Mouse (Mus musculus): ENCODE data around the gene Magi1. TPM values are rescaled to one million over a fixed set of nuclear protein-coding genes. Genes with fewer than 3 reads are reported as not detected.

Gene Magi1
- polyA plus RNA-seq, 1 experiment from 2014 or later: 17.1 TPM

DNA sequence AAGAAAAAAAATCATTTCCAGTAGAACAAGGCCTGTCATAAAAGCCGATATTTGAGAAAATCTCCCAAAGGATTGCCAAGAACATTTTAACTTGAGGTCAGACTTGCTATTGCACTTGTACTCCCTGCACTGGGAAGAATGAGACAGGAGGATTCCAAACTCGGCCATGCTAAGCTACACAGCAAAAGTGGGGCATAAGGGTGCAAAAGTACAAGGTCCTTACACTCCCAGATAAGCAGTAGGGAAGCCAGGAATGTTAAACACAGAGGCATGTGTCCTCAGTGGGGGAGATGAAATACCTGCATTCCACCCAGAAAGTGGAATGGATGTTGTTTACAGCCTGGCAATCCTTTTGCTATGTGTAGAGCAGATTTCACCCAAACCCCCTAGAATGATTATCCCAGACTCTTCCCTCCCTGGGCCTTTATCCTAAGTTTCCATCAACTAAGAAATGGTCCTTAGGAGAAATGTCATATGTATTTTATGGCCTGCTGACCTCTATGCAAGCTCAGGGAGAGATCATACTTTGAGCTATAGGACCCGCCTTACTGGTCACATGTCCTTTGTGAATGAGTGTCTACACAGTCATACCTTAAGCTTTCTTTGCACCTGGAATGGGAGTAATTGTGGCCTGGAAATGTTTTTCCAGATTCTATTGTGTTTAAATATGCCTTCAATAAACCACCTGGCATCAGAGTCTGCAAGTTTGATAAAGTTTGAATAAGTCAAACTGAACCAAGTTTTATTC is 128.7 kb downstream of the Magi1 start:
- no peak overlapping the region for H3K4me2 ChIP-seq
- WGBS: 80% methylated on average over 3 of the region's 3 CpGs
- H3K4me1 ChIP-seq (replicated peaks): peaks cover 46% of the 10 kb centered on the region
- no peaks in the 10 kb centered on the region for H3K27me3 ChIP-seq
- H3K36me3 ChIP-seq: no peaks in the 10 kb centered on the region
- H3K9me3 ChIP-seq: no peaks in the 10 kb centered on the region
- no peak overlapping the region for H3K27ac ChIP-seq
- H3K9ac ChIP-seq (replicated peaks): no peak overlapping the region
- no peak overlapping the region for H3K4me3 ChIP-seq (replicated peaks)
- ATAC-seq (ENCODE audit: insufficient number of reproducible peaks, insufficient read depth, low FRiP score, low TSS enrichment, low read depth): no peak

DNA sequence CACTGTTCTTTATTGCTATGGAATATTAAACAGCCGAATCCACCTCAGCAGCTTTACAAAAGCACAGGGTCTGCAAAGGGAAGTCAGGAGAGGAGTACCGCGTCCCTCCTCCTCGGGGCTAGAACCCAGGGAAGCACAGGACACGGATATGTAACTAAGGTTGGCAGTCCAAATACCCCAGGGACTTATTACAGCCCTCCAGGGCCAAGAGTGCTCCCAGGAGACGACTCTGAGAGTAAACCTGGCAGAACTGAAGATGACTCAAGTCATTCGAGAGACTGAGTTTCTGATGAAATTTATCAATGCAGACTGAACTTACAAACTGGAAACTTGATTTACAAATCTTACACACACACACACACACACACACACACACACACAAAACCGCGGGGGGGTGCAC is 130.8 kb downstream of the Magi1 start:
- ATAC-seq (ENCODE audit: insufficient number of reproducible peaks, insufficient read depth, low FRiP score, low TSS enrichment, low read depth): no peak
- H3K36me3 ChIP-seq: no peaks in the 10 kb centered on the region
- 81% methylated on average over 9 of the region's 9 CpGs for WGBS
- H3K27ac ChIP-seq: no peak overlapping the region
- peaks cover 63% of the 10 kb centered on the region for H3K4me1 ChIP-seq (replicated peaks)
- no peaks in the 10 kb centered on the region for H3K27me3 ChIP-seq
- no peak overlapping the region for H3K9ac ChIP-seq (replicated peaks)
- no peaks in the 10 kb centered on the region for H3K9me3 ChIP-seq
- no peak overlapping the region for H3K4me2 ChIP-seq
- H3K4me3 ChIP-seq (replicated peaks): no peak overlapping the region

DNA sequence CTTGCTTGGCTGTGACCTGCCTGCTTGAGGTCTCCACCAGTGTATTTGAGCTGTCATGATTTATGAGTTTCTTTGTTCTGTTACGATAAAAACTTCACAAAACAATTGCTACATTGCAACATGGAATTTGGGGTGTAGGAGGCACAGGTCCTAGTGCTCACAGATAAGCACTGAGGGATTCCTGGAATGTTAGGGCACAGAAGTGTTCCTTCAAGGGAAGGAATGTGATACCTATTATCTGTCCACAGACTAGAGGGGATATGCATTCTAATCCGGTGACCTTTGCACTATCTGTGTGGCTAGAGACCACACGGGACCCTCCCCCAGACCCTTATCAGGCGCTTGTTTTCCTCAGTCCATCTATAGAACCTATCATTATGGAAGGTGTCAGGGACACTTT is 132.8 kb downstream of the Magi1 start:
- Histone ChIP-seq H3K27me3 (no peaks in the 10 kb centered on the region), H3K4me1 (replicated peaks) (peaks cover 62% of the 10 kb centered on the region), H3K9me3 (no peaks in the 10 kb centered on the region), H3K4me2 (no peak overlapping the region), H3K27ac (no peak overlapping the region), H3K4me3 (replicated peaks) (no peak overlapping the region), H3K36me3 (no peaks in the 10 kb centered on the region), H3K9ac (replicated peaks) (no peak overlapping the region)
- WGBS: 54% methylated on average over 4 of the region's 4 CpGs
- no peak for ATAC-seq (ENCODE audit: insufficient number of reproducible peaks, insufficient read depth, low FRiP score, low TSS enrichment, low read depth)

DNA sequence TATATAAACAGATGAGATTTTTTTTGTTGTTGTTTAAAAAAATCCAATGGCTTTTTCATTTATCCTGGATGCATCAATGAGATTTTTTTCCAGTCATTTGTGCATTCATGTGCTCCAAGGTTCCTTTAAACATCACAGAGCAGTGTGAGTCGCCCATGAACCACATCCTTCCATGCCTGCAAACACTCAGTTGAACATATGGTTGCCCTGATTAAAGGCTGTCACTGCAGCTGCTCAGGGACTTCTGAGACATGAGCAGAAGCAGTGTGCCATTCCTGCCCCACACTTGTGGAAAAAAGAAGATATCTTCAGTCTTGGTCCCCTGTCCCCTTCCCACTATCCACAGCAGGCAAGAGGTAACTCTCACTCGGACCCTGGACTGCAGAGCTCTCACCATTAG is 133.9 kb downstream of the Magi1 start:
- no peak overlapping the region for H3K4me2 ChIP-seq
- WGBS: 35% methylated on average over 2 of the region's 2 CpGs

DNA sequence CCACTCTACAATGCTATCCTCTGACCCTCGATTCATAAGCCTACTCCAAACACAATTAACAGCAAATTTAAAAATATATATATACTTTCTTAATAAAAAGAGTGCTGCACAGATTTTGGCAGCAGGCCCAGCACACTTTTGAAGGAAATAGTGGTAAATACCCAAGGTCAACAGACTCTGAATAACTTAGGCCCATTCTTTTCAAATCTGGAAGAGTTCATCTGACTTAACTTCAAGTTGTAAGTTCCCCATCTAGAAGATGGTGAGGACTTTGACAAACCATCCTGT is 137.6 kb downstream of the Magi1 start:
- Histone ChIP-seq H3K4me2 (no peak overlapping the region), H3K9me3 (no peaks in the 10 kb centered on the region), H3K4me3 (replicated peaks) (no peak overlapping the region), H3K27ac (no peak overlapping the region), H3K9ac (replicated peaks) (no peak overlapping the region), H3K27me3 (no peaks in the 10 kb centered on the region), H3K4me1 (replicated peaks) (peaks cover 60% of the 10 kb centered on the region), H3K36me3 (no peaks in the 10 kb centered on the region)
- no peak for ATAC-seq (ENCODE audit: insufficient number of reproducible peaks, insufficient read depth, low FRiP score, low TSS enrichment, low read depth)
- 67% methylated on average over 1 of the region's 1 CpGs for WGBS

More for the DNA sequence above, 133.9 kb downstream of the Magi1 start:
- Histone ChIP-seq H3K4me3 (replicated peaks) (no peak overlapping the region), H3K36me3 (no peaks in the 10 kb centered on the region), H3K27ac (no peak overlapping the region), H3K27me3 (no peaks in the 10 kb centered on the region), H3K4me1 (replicated peaks) (peaks cover 59% of the 10 kb centered on the region), H3K9ac (replicated peaks) (no peak overlapping the region), H3K9me3 (no peaks in the 10 kb centered on the region)
- ATAC-seq (ENCODE audit: insufficient number of reproducible peaks, insufficient read depth, low FRiP score, low TSS enrichment, low read depth): no peak

DNA sequence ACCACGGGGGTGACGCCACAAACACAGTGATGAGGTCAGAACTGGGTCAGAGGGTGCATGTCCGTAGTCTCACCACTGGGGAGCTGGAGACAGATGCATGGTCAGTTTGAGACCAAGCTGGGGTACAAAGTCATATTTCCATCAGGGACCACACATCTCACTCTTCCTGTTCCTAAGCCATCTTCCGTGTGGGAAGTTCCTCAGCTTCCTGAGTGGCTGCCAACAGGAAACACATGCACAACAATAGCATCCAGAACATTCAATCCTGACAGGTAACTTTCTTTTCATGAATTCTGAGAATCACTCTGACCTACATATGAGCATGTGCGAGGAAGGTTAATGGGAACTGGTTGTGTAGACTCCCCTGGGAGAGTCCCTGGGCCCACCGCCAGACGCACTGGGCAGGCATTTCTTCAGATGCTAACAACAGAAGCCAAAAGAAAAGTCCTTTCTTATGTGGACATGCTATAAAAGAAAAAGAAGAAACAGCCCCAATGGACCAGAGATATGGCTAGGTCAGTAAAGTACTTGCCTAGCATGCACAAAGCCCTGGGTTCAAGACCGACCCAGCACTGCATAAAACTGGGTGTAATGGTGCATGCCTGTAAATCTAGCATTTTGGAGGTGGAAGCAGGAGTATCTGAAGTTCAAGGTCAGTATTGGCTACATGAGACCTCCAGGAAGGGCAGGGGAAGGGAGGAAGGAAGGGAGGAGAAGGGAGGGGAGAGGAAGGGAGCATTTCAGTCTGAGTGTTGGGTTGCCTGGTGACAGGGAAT is 138.1 kb downstream of the Magi1 start:
- peaks cover 56% of the 10 kb centered on the region for H3K4me1 ChIP-seq (replicated peaks)
- H3K27ac ChIP-seq: no peak overlapping the region
- H3K36me3 ChIP-seq: no peaks in the 10 kb centered on the region
- 83% methylated on average over 8 of the region's 8 CpGs for WGBS
- no peak overlapping the region for H3K4me3 ChIP-seq (replicated peaks)
- no peak for ATAC-seq (ENCODE audit: insufficient number of reproducible peaks, insufficient read depth, low FRiP score, low TSS enrichment, low read depth)
- H3K9ac ChIP-seq (replicated peaks): no peak overlapping the region
- no peak overlapping the region for H3K4me2 ChIP-seq
- H3K27me3 ChIP-seq: no peaks in the 10 kb centered on the region
- no peaks in the 10 kb centered on the region for H3K9me3 ChIP-seq

DNA sequence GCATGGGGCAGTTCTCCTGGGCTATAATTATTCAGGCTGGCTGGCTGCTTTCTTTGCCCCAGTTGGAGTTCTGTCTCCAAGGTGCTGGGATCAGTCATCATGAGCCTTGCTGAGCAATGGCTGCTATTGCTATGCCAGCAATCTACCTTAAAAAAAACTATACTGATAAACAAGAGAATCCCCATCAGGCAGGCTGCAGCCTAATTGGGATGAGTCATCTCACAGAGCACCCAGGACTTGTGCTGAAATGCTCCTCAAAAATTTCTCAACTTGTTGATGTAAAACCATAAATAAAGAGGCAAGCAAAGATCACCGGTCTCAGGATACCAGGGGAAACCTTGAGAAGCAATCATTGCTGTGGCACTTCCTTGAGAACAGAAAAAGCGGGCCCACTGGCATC is 141.2 kb downstream of the Magi1 start:
- Histone ChIP-seq H3K9me3 (no peaks in the 10 kb centered on the region), H3K27ac (no peak overlapping the region), H3K9ac (replicated peaks) (no peak overlapping the region), H3K4me3 (replicated peaks) (no peak overlapping the region), H3K4me1 (replicated peaks) (peaks cover 37% of the 10 kb centered on the region), H3K36me3 (no peaks in the 10 kb centered on the region), H3K4me2 (no peak overlapping the region), H3K27me3 (no peaks in the 10 kb centered on the region)
- ATAC-seq (ENCODE audit: insufficient number of reproducible peaks, insufficient read depth, low FRiP score, low TSS enrichment, low read depth): no peak
- 91% methylated on average over 2 of the region's 2 CpGs for WGBS

DNA sequence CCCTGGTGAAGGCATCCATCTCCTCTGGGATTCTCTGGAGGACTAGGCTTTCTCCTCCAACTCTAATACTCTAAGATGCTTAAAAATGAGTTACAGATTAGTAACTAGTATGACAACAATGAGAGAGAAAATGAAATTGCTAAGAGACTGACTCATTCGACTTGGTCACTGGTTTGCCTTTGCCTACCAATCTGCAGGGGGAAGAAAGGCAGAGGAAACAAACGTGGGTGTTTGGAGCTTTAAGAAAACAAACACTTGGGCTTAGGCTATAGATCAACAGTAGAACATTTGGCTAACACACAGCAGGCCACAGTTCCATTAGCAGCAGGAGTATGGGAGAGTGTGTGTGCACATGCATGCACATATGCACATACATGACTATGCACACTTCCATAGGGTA is 142.2 kb downstream of the Magi1 start:
- WGBS: 64% methylated on average over 2 of the region's 2 CpGs
- no peak overlapping the region for H3K4me2 ChIP-seq
- no peak overlapping the region for H3K27ac ChIP-seq
- peaks cover 41% of the 10 kb centered on the region for H3K4me1 ChIP-seq (replicated peaks)
- H3K36me3 ChIP-seq: no peaks in the 10 kb centered on the region
- no peak overlapping the region for H3K4me3 ChIP-seq (replicated peaks)
- H3K9me3 ChIP-seq: no peaks in the 10 kb centered on the region
- H3K27me3 ChIP-seq: no peaks in the 10 kb centered on the region
- no peak overlapping the region for H3K9ac ChIP-seq (replicated peaks)
- no peak for ATAC-seq (ENCODE audit: insufficient number of reproducible peaks, insufficient read depth, low FRiP score, low TSS enrichment, low read depth)

DNA sequence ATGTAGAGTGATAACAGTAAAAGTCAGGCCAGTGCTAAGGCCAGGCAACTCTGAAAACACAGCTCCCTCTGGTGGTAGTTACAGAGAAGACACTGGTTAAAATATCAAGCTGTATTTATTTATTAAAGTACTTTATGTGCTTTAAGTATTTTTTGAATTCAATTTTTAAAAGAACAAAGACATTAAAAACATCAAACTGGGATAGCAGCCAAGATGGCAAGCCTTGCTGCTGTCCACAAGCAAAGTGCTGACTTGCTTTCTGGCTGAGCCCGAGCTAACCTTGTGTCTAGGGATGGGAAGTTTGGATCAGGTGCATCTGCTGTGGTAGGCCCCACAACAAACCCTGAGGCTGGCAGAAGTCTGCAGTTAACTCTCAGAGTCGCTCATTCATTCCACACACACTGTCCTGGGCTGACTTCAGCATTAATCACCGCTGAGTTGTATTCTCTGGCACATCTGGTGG is 143.7 kb downstream of the Magi1 start:
- Histone ChIP-seq H3K27me3 (no peaks in the 10 kb centered on the region), H3K27ac (no peak overlapping the region), H3K9ac (replicated peaks) (no peak overlapping the region), H3K36me3 (no peaks in the 10 kb centered on the region), H3K4me1 (replicated peaks) (peaks cover 35% of the 10 kb centered on the region), H3K9me3 (no peaks in the 10 kb centered on the region), H3K4me3 (replicated peaks) (no peak overlapping the region), H3K4me2 (no peak overlapping the region)
- 89% methylated on average over 3 of the region's 3 CpGs for whole genome bisulfite sequencing
- no peak for ATAC-seq (ENCODE audit: insufficient number of reproducible peaks, insufficient read depth, low FRiP score, low TSS enrichment, low read depth)

DNA sequence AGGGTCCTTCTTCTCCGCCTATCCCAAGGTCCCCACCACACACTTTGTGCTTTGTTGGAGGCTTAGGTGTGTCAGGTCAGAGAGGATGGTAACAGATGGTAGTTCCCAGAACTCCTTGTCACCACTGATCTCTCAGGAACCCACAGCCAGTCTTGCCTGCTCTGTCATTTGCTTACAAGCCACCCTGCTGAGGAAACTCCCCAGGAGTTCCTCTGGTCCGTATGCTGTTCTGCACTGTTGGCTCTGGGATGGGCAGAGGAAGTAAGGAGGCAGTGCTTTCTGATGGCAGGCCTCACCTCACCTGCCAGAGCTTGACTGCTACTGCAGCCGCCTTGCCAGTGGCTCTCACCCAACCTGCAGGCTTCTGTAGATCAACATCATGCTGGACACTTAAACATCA is 147.0 kb downstream of the Magi1 start:
- H3K36me3 ChIP-seq: no peaks in the 10 kb centered on the region

DNA sequence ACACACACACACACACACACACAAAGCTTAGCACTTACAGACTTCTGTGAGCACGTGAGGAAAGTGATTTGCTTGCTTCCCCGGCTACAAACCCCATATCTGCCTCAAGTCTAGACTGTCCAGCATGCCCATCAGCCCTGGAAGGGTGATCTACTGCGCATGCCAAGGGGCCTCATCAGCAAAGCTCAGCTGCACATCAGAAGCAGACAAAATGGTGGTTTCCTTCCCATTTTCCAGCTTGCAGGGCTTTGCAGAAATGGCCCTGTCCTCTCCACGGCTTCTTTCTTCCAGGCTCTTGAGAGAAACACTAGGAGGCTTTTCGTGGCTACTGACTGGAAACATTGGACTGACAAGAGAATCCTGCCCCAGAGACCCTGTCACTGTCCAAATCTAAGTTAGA is 149.6 kb downstream of the Magi1 start:
- Histone ChIP-seq H3K9me3 (no peaks in the 10 kb centered on the region), H3K9ac (replicated peaks) (no peak overlapping the region), H3K4me2 (no peak overlapping the region), H3K36me3 (no peaks in the 10 kb centered on the region), H3K4me1 (replicated peaks) (peaks cover 51% of the 10 kb centered on the region), H3K27ac (no peak overlapping the region), H3K27me3 (no peaks in the 10 kb centered on the region; the same call in 1 of the 2 replicates), H3K4me3 (replicated peaks) (no peak overlapping the region)
- no peak for ATAC-seq (ENCODE audit: insufficient number of reproducible peaks, insufficient read depth, low FRiP score, low TSS enrichment, low read depth)
- WGBS: 88% methylated on average over 5 of the region's 5 CpGs

More for the DNA sequence above, 147.0 kb downstream of the Magi1 start:
- H3K4me1 ChIP-seq (replicated peaks): peaks cover 31% of the 10 kb centered on the region
- H3K27me3 ChIP-seq: no peaks in the 10 kb centered on the region; the same call in 1 of the 2 replicates
- 60% methylated on average over 3 of the region's 3 CpGs for WGBS
- no peak overlapping the region for H3K4me3 ChIP-seq (replicated peaks)
- no peak overlapping the region for H3K9ac ChIP-seq (replicated peaks)
- no peaks in the 10 kb centered on the region for H3K9me3 ChIP-seq
- ATAC-seq (ENCODE audit: insufficient number of reproducible peaks, insufficient read depth, low FRiP score, low TSS enrichment, low read depth): no peak
- H3K27ac ChIP-seq: no peak overlapping the region
- no peak overlapping the region for H3K4me2 ChIP-seq

Measured in limb, embryonic 12.5 days (tissue).